Mouse (Mus musculus) mature B cell (primary cell): ENCODE data around the gene Acot7.

Experiments used
- in situ Hi-C: fragments of 300-500 bp; cut with MboI; formaldehyde crosslinking; loops from 2 replicates; pipeline ENCODE4 v1.14.3; 2019

The Acot7 gene

GRCm38 (mm10) chr4:152243969-152244368 lies 66.0 kb downstream of the Acot7 start:
- in situ Hi-C loops = no loop called here

- in situ Hi-C loops = no loop called here
Observed at GRCm38 (mm10) chr4:152244545-152245522, 66.9 kb downstream of the Acot7 start.

GRCm38 (mm10) chr4:152246011-152246410 lies 68.1 kb downstream of the Acot7 start:
- in situ Hi-C loops = no loop called here

- in situ Hi-C loops = no loop called here
Observed at GRCm38 (mm10) chr4:152247195-152247594, 69.3 kb downstream of the Acot7 start.

GRCm38 (mm10) chr4:152250615-152251014 lies 72.7 kb downstream of the Acot7 start:
- in situ Hi-C loops = no loop called here

- in situ Hi-C loops = no loop called here
Observed at GRCm38 (mm10) chr4:152253183-152253759, 75.3 kb downstream of the Acot7 start.

GRCm38 (mm10) chr4:152257070-152257469 lies 79.1 kb downstream of the Acot7 start:
- in situ Hi-C loops = no loop called here

GRCm38 (mm10) chr4:152260451-152260850 lies 82.5 kb downstream of the Acot7 start:
- in situ Hi-C loops = no loop called here

- in situ Hi-C loops = no loop called here
Observed at GRCm38 (mm10) chr4:152262187-152262586, 84.3 kb downstream of the Acot7 start.

- in situ Hi-C loops = no loop called here
Observed at GRCm38 (mm10) chr4:152263089-152263488, 85.2 kb downstream of the Acot7 start.

GRCm38 (mm10) chr4:152263512-152264176 lies 85.7 kb downstream of the Acot7 start:
- in situ Hi-C loops = no loop called here

GRCm38 (mm10) chr4:152264177-152264530 lies 86.2 kb downstream of the Acot7 start:
- in situ Hi-C loops = no loop called here

GRCm38 (mm10) chr4:152264867-152265568 lies 87.1 kb downstream of the Acot7 start:
- in situ Hi-C loops = no loop called here

GRCm38 (mm10) chr4:152265791-152266190 lies 87.9 kb downstream of the Acot7 start:
- in situ Hi-C loops = no loop called here

GRCm38 (mm10) chr4:152266236-152266895 lies 88.4 kb downstream of the Acot7 start:
- in situ Hi-C loops = no loop called here

- in situ Hi-C loops = no loop called here
Observed at GRCm38 (mm10) chr4:152267748-152268369, 89.9 kb downstream of the Acot7 start.

GRCm38 (mm10) chr4:152269967-152270366 lies 92.0 kb downstream of the Acot7 start:
- in situ Hi-C loops = no loop called here

- in situ Hi-C loops = no loop called here
Observed at GRCm38 (mm10) chr4:152270599-152270998, 92.7 kb downstream of the Acot7 start.

GRCm38 (mm10) chr4:152271334-152271733 lies 93.4 kb downstream of the Acot7 start:
- in situ Hi-C loops = no loop called here

- in situ Hi-C loops = no loop called here
Observed at GRCm38 (mm10) chr4:152272006-152272405, 94.1 kb downstream of the Acot7 start.

- in situ Hi-C loops = no loop called here
Observed at GRCm38 (mm10) chr4:152272449-152273049, 94.6 kb downstream of the Acot7 start.
